Mouse (Mus musculus): ENCODE data around the gene Adgrb2. TPM values are rescaled to one million over a fixed set of nuclear protein-coding genes. Genes with fewer than 3 reads are reported as not detected.

The Adgrb2 gene
- polyA plus RNA-seq, 1 experiment from 2014 or later: 13.4 TPM

GRCm38 (mm10) chr4:130010723-130011122 is 26.1 kb downstream of the Adgrb2 start:
- no peak for ATAC-seq
- Histone ChIP-seq H3K4me1 (ENCODE audit: control insufficient read depth, insufficient read depth, low read depth, low read length) (peaks cover 3% of the 10 kb centered on the region), H3K27ac (ENCODE audit: low read depth, low read length) (no peak overlapping the region), H3K4me3 (ENCODE audit: low read length) (no peak overlapping the region), H3K9ac (ENCODE audit: low read depth, low read length) (no peak overlapping the region), H3K9me3 (ENCODE audit: control insufficient read depth, low read length) (no peaks in the 10 kb centered on the region), H3K27me3 (replicated peaks; ENCODE audit: control insufficient read depth, insufficient read depth, low read length) (no peaks in the 10 kb centered on the region), H3K4me2 (ENCODE audit: low read length) (no peak overlapping the region), H3K36me3 (ENCODE audit: control insufficient read depth, insufficient read depth, low read length) (peaks cover 32% of the 10 kb centered on the region)
- WGBS: 92% methylated on average over 4 of the region's 4 CpGs

- Histone ChIP-seq H3K4me2 (ENCODE audit: low read length) (no peak overlapping the region), H3K4me1 (ENCODE audit: control insufficient read depth, insufficient read depth, low read depth, low read length) (no peaks in the 10 kb centered on the region; the same call in 1 of the 2 replicates), H3K27ac (ENCODE audit: low read depth, low read length) (no peak overlapping the region), H3K4me3 (ENCODE audit: low read length) (no peak overlapping the region), H3K36me3 (ENCODE audit: control insufficient read depth, insufficient read depth, low read length) (peaks cover 34% of the 10 kb centered on the region), H3K9me3 (ENCODE audit: control insufficient read depth, low read length) (no peaks in the 10 kb centered on the region), H3K27me3 (replicated peaks; ENCODE audit: control insufficient read depth, insufficient read depth, low read length) (no peaks in the 10 kb centered on the region), H3K9ac (ENCODE audit: low read depth, low read length) (no peak overlapping the region)
- no peak for ATAC-seq
- WGBS: 64% methylated on average over 6 of the region's 6 CpGs
These were observed 27.6 kb downstream of the Adgrb2 start for GRCm38 (mm10) chr4:130012234-130012633.

GRCm38 (mm10) chr4:130013111-130013510 is 28.4 kb downstream of the Adgrb2 start:
- Histone ChIP-seq H3K4me2 (ENCODE audit: low read length) (no peak overlapping the region), H3K9me3 (ENCODE audit: control insufficient read depth, low read length) (no peaks in the 10 kb centered on the region), H3K4me3 (ENCODE audit: low read length) (no peak overlapping the region), H3K4me1 (ENCODE audit: control insufficient read depth, insufficient read depth, low read depth, low read length) (no peaks in the 10 kb centered on the region; the same call in 1 of the 2 replicates), H3K27ac (ENCODE audit: low read depth, low read length) (no peak overlapping the region), H3K27me3 (replicated peaks; ENCODE audit: control insufficient read depth, insufficient read depth, low read length) (no peaks in the 10 kb centered on the region), H3K36me3 (ENCODE audit: control insufficient read depth, insufficient read depth, low read length) (peaks cover 33% of the 10 kb centered on the region), H3K9ac (ENCODE audit: low read depth, low read length) (0 out of 2 replicates have a peak overlapping the region, but pooled peaks have one; percentile 27)
- whole genome bisulfite sequencing: 77% methylated on average over 10 of the region's 10 CpGs
- ATAC-seq: no peak; the same call in 1 of the 2 replicates

- Histone ChIP-seq H3K4me2 (ENCODE audit: low read length) (no peak overlapping the region), H3K27me3 (replicated peaks; ENCODE audit: control insufficient read depth, insufficient read depth, low read length) (no peaks in the 10 kb centered on the region), H3K9me3 (ENCODE audit: control insufficient read depth, low read length) (no peaks in the 10 kb centered on the region), H3K27ac (ENCODE audit: low read depth, low read length) (no peak overlapping the region), H3K9ac (ENCODE audit: low read depth, low read length) (no peak overlapping the region), H3K4me1 (ENCODE audit: control insufficient read depth, insufficient read depth, low read depth, low read length) (no peaks in the 10 kb centered on the region; the same call in 1 of the 2 replicates), H3K36me3 (ENCODE audit: control insufficient read depth, insufficient read depth, low read length) (peaks cover 15% of the 10 kb centered on the region), H3K4me3 (ENCODE audit: low read length) (no peak overlapping the region)
- no peak for ATAC-seq
- 80% methylated on average over 4 of the region's 4 CpGs for WGBS
These were observed 31.3 kb downstream of the Adgrb2 start for GRCm38 (mm10) chr4:130016010-130016409.

GRCm38 (mm10) chr4:130017036-130017674 is 32.5 kb downstream of the Adgrb2 start:
- Histone ChIP-seq H3K9ac (ENCODE audit: low read depth, low read length) (no peak overlapping the region), H3K4me2 (ENCODE audit: low read length) (no peak overlapping the region), H3K4me3 (ENCODE audit: low read length) (no peak overlapping the region), H3K4me1 (ENCODE audit: control insufficient read depth, insufficient read depth, low read depth, low read length) (no peaks in the 10 kb centered on the region; the same call in 1 of the 2 replicates), H3K36me3 (ENCODE audit: control insufficient read depth, insufficient read depth, low read length) (peaks cover 7% of the 10 kb centered on the region), H3K9me3 (ENCODE audit: control insufficient read depth, low read length) (no peaks in the 10 kb centered on the region), H3K27me3 (replicated peaks; ENCODE audit: control insufficient read depth, insufficient read depth, low read length) (no peaks in the 10 kb centered on the region), H3K27ac (ENCODE audit: low read depth, low read length) (no peak overlapping the region)
- no peak for ATAC-seq
- 81% methylated on average over 18 of the region's 18 CpGs for WGBS

GRCm38 (mm10) chr4:130022952-130023351 is 38.3 kb downstream of the Adgrb2 start:
- 93% methylated on average over 8 of the region's 8 CpGs for WGBS
- H3K4me1 ChIP-seq (ENCODE audit: control insufficient read depth, insufficient read depth, low read depth, low read length): no peaks in the 10 kb centered on the region
- H3K36me3 ChIP-seq (ENCODE audit: control insufficient read depth, insufficient read depth, low read length): no peaks in the 10 kb centered on the region; the same call in 1 of the 2 replicates
- ATAC-seq: no peak
- H3K27me3 ChIP-seq (replicated peaks; ENCODE audit: control insufficient read depth, insufficient read depth, low read length): no peaks in the 10 kb centered on the region
- H3K9me3 ChIP-seq (ENCODE audit: control insufficient read depth, low read length): no peaks in the 10 kb centered on the region
- H3K27ac ChIP-seq (ENCODE audit: low read depth, low read length): no peak overlapping the region
- no peak overlapping the region for H3K4me3 ChIP-seq (ENCODE audit: low read length)
- H3K9ac ChIP-seq (ENCODE audit: low read depth, low read length): no peak overlapping the region
- H3K4me2 ChIP-seq (ENCODE audit: low read length): no peak overlapping the region

GRCm38 (mm10) chr4:130023511-130024231 is 39.0 kb downstream of the Adgrb2 start:
- no peak overlapping the region for H3K27ac ChIP-seq (ENCODE audit: low read depth, low read length)
- 74% methylated on average over 10 of the region's 10 CpGs for WGBS

GRCm38 (mm10) chr4:130025544-130025943 is 40.9 kb downstream of the Adgrb2 start:
- H3K4me3 ChIP-seq (ENCODE audit: low read length): no peak overlapping the region
- no peaks in the 10 kb centered on the region for H3K27me3 ChIP-seq (replicated peaks; ENCODE audit: control insufficient read depth, insufficient read depth, low read length)
- WGBS: 46% methylated on average over 8 of the region's 8 CpGs
- H3K4me1 ChIP-seq (ENCODE audit: control insufficient read depth, insufficient read depth, low read depth, low read length): no peaks in the 10 kb centered on the region
- H3K27ac ChIP-seq (ENCODE audit: low read depth, low read length): no peak overlapping the region
- no peaks in the 10 kb centered on the region; the same call in 1 of the 2 replicates for H3K36me3 ChIP-seq (ENCODE audit: control insufficient read depth, insufficient read depth, low read length)
- H3K9me3 ChIP-seq (ENCODE audit: control insufficient read depth, low read length): no peaks in the 10 kb centered on the region
- no peak for ATAC-seq
- no peak overlapping the region for H3K9ac ChIP-seq (ENCODE audit: low read depth, low read length)
- H3K4me2 ChIP-seq (ENCODE audit: low read length): no peak overlapping the region

More at GRCm38 (mm10) chr4:130023511-130024231, 39.0 kb downstream of the Adgrb2 start:
- ATAC-seq: no peak
- Histone ChIP-seq H3K27me3 (replicated peaks; ENCODE audit: control insufficient read depth, insufficient read depth, low read length) (no peaks in the 10 kb centered on the region), H3K9me3 (ENCODE audit: control insufficient read depth, low read length) (no peaks in the 10 kb centered on the region), H3K4me3 (ENCODE audit: low read length) (no peak overlapping the region), H3K36me3 (ENCODE audit: control insufficient read depth, insufficient read depth, low read length) (no peaks in the 10 kb centered on the region; the same call in 1 of the 2 replicates), H3K4me1 (ENCODE audit: control insufficient read depth, insufficient read depth, low read depth, low read length) (no peaks in the 10 kb centered on the region), H3K4me2 (ENCODE audit: low read length) (no peak overlapping the region), H3K9ac (ENCODE audit: low read depth, low read length) (no peak overlapping the region)

GRCm38 (mm10) chr4:130031146-130031545 is 46.5 kb downstream of the Adgrb2 start:
- WGBS: 81% methylated on average over 2 of the region's 2 CpGs
- ATAC-seq: no peak
- no peak overlapping the region for H3K4me2 ChIP-seq (ENCODE audit: low read length)
- peaks cover 10% of the 10 kb centered on the region for H3K4me1 ChIP-seq (ENCODE audit: control insufficient read depth, insufficient read depth, low read depth, low read length)
- H3K36me3 ChIP-seq (ENCODE audit: control insufficient read depth, insufficient read depth, low read length): no peaks in the 10 kb centered on the region
- no peak overlapping the region for H3K9ac ChIP-seq (ENCODE audit: low read depth, low read length)
- no peak overlapping the region for H3K4me3 ChIP-seq (ENCODE audit: low read length)
- no peaks in the 10 kb centered on the region for H3K27me3 ChIP-seq (replicated peaks; ENCODE audit: control insufficient read depth, insufficient read depth, low read length)
- no peak overlapping the region for H3K27ac ChIP-seq (ENCODE audit: low read depth, low read length)
- H3K9me3 ChIP-seq (ENCODE audit: control insufficient read depth, low read length): no peaks in the 10 kb centered on the region

Measured in hindbrain, embryonic 16.5 days (tissue).